Mouse (Mus musculus) retina, postnatal 1 day (tissue): ENCODE results near the gene Arrdc3.
A peak's percentile ranks its signal among the peaks of the same experiment; 100 is the strongest.
"Not testable (repeated sequence)": the region's sequence is repeated elsewhere in the genome, so short reads cannot be mapped to it uniquely, and the experiment has no call there.

Source experiments
- DNase-seq: peaks from one replicate; pipeline ENCODE4 v3.0.0-alpha.2; 2012

The Arrdc3 gene

DNA sequence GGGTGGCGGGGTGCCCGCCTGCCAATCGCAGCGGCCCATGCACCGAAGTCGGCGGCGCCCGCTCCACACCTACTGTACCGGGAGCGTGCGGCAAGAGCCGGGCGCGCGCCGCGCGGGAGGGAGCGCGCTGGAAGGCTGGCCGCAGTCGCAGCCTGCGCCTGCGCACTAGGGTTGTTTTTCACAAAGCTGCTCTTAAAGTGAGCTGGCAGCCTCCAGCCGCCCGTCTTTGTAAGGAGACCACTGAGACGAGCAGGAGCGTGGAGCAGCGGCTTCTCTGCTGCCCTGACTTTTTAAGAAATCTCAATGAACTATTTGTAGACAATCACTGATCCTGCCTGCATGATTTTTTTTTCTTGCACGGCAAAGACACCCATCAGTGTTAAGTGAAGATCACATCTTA lies at the start of gene Arrdc3:
Gene Arrdc3, plus strand, starts transcription at position 195 of the 400 bp plus-strand sequence.
- DNase-seq = peak; percentile 99

DNA sequence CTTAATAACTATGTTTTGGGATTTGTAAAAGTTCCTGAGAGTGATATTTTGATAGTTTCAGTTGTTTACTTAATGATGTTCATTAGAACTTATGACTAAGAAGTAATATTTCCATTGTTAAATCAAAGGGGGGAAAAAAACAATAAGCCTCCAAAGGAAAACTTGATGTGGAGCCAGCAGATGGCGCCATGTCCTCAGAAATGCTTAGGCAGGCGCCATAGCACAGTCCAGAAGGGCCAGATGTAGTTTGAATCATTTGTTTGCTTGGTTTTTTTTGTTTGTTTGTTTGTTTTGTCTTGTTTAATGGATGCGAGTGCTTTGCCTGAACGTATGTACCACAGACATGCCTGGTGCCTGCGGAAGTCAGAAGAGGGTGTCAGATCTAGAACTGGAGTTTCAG lies 21.0 kb upstream of the Arrdc3 start:
- peak; percentile 75 for DNase-seq

DNA sequence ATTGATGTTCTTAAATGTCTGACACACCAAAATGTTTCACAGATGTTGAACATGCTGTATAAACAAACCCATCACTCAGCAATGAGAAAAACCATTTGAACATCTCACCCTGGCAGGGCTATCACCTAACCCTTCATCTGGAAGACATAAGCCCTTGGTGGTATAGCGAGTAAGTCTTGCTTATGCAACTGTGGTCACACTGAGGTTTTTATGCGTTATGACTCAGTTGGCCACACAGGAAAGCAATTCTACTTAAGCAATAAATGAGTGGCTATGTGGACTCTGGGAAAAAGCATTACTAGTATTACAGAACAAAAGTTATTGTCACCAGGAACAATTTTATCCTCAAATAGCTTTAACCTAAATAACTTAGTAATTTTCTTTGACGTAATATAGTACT lies 19.0 kb upstream of the Arrdc3 start:
- no peak for DNase-seq

DNA sequence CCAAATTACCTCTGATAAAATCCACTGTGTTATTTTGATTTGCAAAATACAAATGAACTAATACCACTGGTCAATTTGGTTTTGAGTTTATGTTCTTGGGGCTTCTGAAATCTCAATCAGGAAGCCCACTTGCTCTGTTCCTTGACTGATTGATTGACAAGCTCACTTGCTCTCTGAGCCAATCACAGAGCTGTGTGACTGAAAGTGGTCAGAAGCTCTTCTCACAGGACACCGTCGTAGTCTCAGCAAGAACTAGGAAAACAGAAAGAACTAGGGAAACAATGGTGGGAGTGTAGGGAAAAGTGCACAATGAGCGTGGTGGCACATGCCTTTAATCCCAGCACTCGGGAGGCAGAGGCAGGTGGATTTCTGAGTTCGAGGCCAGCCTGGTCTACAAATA lies 8.1 kb upstream of the Arrdc3 start:
- DNase-seq = no peak

- DNase-seq = no peak
Measured at GRCm38 (mm10) chr13:80880756-80881155, 2.4 kb upstream of the Arrdc3 start.

- peak; percentile 90 for DNase-seq
Measured at GRCm38 (mm10) chr13:80881722-80882500, 1.3 kb upstream of the Arrdc3 start.

DNA sequence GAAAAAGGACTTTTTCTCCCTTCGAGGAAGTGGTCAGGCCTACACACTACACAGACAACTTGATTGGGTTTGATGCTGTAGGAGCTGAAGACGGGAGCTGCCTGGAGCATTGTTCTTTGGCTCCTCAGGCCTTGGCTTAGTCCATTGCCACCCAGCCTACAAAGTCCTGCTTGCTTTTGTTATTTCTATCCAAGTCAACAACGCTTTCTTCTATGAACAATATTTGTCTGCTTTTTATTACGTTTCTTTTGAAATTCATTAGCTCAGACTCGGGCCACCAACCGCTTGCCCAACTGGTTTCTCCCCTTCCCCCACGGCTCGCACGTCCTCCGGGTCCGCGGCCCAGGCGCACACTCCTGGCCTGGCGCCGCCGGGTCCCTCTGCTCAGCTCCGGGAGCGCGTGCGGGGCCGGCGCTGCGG lies 458 bp upstream of the Arrdc3 start:
- DNase-seq = no peak

- no peak for DNase-seq
Measured at GRCm38 (mm10) chr13:80883649-80884376, 629 bp downstream of the Arrdc3 start.

GRCm38 (mm10) chr13:80884377-80884983 lies 1.3 kb downstream of the Arrdc3 start:
- peak; percentile 93 for DNase-seq

DNA sequence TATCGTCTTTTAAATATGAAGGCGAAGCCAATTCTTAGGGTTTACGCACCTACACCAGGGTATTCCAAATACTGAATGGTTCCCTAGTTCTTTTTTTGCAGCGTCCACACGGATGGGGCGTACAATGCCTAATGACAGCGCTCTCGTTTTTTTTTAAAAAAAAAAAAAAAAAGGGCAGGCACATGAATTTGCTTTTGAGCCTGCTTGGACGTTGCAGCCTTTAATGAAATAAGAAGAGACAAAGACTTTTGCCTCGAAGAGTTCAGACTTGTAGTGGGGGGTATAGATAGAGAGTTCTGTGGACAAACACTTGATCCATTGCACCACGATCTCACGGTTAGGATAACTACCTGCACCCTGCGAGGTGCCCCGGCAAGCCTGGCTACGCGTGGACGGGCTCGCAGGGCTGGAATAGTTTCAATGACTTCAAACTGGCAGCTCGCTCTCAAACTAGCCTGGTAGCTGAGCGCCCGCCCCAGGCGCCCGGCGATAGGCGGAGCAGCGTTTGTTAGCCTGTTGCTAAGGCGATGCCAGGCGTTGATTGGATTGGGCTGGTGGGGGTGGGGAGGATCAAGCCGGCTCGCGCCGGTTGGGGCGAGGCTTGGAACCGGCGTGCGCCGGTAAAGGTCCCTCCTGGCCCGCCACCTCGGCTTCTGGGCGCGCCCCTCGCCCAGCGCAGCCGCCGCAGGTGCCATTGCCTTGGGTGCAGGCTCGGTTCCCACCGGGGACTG lies 2.1 kb downstream of the Arrdc3 start:
- DNase-seq = peak; percentile 98

DNA sequence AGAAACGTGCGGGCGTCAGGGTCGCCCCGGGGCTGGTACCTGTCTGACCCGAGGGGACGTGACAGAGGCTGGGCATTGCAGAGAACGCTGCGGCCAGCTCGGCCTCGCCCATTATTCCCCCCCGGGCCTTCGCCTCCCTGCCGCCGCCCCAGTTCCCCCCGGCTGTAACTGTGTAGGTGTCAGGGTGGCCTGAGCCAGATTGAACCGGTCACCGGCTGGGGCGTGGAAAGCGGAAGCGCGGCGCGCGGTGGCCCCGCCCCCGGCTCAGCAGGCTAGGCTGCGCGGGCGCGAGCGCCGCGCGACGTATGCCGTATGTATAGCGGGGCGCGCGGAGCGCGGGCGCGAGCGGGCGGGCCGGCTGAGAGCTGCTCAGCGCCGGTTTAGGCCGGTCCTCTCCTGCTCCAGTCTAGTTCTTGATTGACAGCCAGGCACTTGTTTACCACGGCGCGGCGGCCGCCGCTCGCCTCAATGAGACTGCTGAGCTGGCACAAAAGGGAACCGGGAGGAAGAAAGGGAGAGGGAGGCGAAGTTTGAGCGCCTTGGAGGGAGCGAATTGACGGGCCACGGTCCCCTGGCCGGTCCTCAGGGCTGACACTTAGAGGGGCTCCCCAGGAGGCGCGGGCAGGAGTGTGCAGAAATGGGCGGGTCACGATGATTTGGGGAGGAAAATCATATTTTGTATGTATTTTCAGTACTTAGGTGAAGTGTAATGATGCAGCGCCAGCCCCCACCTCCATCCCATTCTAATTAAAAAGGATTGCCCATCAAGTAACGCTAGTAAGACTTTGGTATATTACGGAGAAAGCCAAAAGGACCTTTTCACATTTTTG lies 2.9 kb downstream of the Arrdc3 start:
- DNase-seq = peak; percentile 99

DNA sequence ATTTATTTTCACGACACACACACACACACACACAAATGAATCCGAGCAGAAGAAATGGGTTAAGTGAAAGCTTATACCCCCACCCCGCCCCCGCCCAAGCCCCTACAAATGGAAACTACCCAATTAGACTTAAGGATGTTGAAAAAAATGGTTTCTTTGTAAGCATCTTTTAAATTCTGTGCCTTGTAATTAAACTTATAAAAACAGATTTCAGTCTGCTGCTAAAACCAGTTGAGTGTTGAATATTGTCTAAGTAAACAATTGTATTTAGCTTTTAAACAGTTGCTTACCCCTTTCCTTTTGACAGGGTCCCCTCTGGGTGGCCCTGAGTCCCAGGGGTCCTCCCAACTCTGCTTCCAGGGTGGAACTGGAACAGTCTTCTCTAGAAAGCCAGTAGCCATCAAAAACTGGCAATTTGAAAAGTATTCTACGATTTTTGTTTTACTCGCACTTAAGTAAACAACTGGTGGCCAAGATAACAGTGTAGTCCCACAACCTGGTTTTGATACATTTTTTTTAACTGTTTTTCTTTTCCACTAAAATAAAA lies 3.6 kb downstream of the Arrdc3 start:
- DNase-seq = peak; percentile 73

GRCm38 (mm10) chr13:80887842-80888241 lies 4.7 kb downstream of the Arrdc3 start:
- no peak for DNase-seq

- DNase-seq = not testable (repeated sequence)
Measured at GRCm38 (mm10) chr13:80894928-80895327, 11.7 kb downstream of the Arrdc3 start.

DNA sequence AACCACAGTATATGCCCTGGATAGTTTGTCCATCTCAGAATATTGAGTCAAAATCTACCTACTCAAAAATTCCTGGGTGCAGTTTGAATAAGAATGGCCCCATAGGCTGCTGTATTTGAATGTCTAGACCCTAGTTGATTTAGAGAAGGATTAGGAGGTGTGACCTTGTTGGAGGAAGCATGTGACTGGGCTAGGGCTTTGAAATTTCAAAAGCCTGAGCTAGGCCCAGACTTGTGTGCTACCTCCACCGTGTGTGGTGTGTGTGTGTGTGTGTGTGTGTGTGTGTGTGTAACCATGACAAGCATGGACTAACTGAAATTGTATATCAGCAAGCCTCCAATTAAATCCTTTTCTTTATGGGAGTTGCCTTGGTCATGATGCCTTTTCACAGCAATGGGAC lies 14.2 kb downstream of the Arrdc3 start:
- no peak for DNase-seq

DNA sequence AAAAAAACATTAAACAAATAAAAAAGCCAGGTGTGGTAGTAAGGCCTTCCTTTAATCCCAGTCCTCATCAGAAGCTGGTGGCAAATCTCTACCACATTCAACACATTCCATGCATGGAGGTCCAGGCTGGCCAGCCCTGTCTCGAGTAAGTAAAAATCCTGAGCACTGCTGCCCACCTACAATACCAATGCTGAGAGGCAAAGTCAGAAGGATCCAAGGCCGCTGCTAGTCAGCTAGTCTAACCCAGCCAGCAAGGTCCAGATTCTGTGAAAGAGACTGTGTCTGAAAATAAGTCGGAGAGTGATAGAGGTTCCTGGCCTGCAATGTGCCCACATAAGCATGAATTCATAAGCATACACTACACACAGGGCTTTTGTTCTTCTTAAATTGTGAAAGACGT lies 14.9 kb downstream of the Arrdc3 start:
- DNase-seq = no peak

DNA sequence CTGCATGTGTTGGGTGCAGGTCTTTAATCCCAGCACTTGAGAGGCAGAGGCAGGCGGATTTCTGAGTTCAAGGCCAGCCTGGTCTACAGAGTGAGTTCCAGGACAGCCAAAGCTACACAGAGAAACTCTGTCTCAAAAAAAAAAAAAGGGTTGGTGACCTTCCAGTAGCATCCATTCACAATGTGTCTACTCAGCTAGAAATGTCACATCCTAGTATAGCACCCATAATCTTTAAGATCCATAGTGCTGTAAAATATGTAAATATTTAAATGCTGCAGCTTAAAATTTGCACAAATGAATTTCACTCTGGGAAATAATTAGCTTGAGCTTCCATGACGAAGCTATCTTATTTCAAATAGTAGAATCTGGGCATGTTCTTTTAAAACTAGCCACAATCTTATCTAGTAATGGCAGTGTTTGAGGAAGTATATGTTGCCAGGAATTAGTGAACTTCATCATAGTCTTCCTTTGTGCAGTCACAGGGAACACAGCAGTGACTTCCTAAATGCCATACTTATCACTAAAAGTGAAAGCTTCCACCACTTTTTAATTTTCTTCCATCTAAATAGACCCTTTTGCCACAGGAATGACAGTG lies 16.3 kb downstream of the Arrdc3 start:
- DNase-seq = no peak

DNA sequence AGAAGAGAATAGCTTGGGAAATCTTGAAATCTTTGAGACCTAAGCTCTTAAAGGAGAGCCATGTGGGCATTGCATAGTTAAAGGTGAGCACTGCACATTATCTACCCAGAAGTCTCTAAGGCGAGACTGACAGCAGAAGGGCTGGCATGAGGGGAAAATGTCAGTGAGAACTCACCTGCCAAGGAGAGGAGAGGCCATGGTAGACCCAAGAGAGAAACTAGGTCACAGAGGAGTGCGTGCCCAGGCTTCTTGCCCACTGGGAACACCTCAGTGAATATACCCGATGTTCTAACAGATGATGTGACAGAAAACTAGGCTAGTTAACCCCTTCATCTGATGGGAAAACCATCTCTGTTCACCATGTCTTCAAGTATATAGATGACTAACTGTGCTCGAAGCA lies 18.2 kb downstream of the Arrdc3 start:
- no peak for DNase-seq

DNA sequence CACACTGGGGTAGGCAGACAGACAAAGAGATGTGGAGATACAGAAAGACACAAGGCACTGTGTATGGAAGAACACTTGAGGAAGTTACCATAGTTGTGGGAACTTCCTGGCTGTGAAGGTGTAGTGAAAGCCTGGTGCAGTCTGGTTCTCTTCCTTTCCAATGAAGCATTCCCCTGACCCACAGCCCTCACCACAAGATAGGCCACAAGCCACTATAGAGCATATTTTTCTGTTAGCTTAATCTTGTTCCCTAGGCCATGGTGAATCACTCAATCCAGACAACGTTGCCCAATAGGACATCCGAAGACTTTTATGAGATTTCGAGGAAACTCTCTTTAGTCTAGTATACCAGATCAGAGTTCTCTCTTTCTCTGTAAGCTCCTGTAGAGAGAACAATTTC lies 19.6 kb downstream of the Arrdc3 start:
- no peak for DNase-seq

DNA sequence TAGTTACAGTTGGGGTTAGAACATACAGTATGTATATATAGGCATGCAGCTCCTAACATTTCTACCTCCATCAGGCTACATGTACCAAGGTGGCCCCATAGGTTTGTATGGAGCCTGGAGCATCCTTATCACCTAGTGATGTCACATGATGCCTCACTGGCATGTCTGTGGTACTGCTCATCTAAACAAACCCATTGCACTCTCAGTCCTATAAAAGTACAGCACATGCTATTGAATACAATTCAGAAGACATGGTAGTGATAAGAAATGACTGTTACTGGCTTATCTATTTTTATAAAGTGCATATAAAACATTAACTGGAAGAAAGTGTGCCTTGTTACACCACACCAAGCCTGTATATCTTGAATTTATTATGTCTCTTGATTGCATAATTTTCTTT lies 30.2 kb downstream of the Arrdc3 start:
- DNase-seq = no peak

DNA sequence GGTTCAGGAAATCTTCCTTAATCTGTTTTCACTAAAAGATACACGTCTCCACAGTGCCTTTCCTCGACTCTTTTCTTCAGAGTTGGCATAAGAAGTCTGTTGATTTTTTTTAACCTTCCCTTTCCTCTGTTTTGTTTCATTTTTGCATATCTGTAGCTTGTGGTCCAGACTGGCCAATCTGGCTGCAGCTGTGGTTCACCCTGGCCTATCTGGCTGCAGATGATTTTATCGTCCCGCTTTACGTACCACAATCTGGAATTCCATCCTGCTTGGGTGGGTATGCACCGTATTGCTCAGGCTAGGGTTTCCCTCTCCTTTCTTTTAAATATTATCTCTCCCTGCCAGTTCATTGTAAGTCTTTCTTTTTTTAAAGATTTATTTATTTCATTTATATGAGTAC lies 37.8 kb downstream of the Arrdc3 start:
- no peak for DNase-seq
